Mouse (Mus musculus) spleen, adult 2 months (tissue): ENCODE results near the gene Mrpl2. TPM values are rescaled to one million over a fixed set of nuclear protein-coding genes. Genes with fewer than 3 reads are reported as not detected.

Experiments
- DNase-seq, 2 experiments: peaks; one replicate each; pipeline versions ENCODE4 v3.0.0 to v3.0.0-alpha.2; 2012 to 2021; ENCODE audit warnings: low spot score in 2 of 2, low read depth in 1 of 2
- H3K27ac ChIP-seq: fragments of 200-500 bp; 2 replicates; pipeline ENCODE4 v1.5.1; 2012; ENCODE audit warnings: low read length, inconsistent platforms; ENCODE audit not compliant: insufficient read depth
- H3K27me3 ChIP-seq: fragments of 200-500 bp; 2 replicates; pipeline ENCODE4 v1.6.1; 2012; ENCODE audit warnings: mild to moderate bottlenecking, moderate library complexity, low read length, inconsistent platforms; ENCODE audit not compliant: control insufficient read depth, insufficient read depth
- H3K36me3 ChIP-seq: fragments of 200-500 bp; 2 replicates; pipeline ENCODE4 v1.6.1; 2012; ENCODE audit warnings: mild to moderate bottlenecking, low read length, inconsistent platforms; ENCODE audit not compliant: control insufficient read depth, insufficient read depth
- H3K4me1 ChIP-seq: fragments of 200-500 bp; 2 replicates; pipeline ENCODE4 v1.6.1; 2011; ENCODE audit warnings: inconsistent platforms; ENCODE audit not compliant: control insufficient read depth, insufficient read depth, insufficient read length
- H3K4me3 ChIP-seq: fragments of 200-500 bp; 2 replicates; pipeline ENCODE4 v1.5.1; 2011; ENCODE audit warnings: mild to moderate bottlenecking, inconsistent platforms; ENCODE audit not compliant: insufficient read depth, insufficient read length; ENCODE audit errors: extremely low read depth
- CTCF ChIP-seq: fragments of 200-500 bp; IDR thresholded peaks from 2 replicates; pipeline ENCODE4 v1.5.1; 2011; ENCODE audit warnings: mild to moderate bottlenecking, inconsistent platforms; ENCODE audit not compliant: insufficient read depth, insufficient read length, insufficient replicate concordance; ENCODE audit errors: extremely low read depth
- POLR2A ChIP-seq: fragments of 200-500 bp; IDR thresholded peaks from 2 replicates; pipeline ENCODE4 v1.6.1; 2011; ENCODE audit warnings: low read depth, low read length, inconsistent platforms
- WGBS: fragments of 180-500 bp; shearing (Covaris S2); methylation state at CpG from one replicate; pipeline ENCODE4 v1.1.7; 2018; 5-methylcytosine and 5-hydroxymethylcytosine counted together
- polyA plus RNA-seq: library from polyadenylated mRNA; depleted of rRNA; stranded (reverse); fragments of >200 nt; gene quantifications from 2 replicates; pipeline ENCODE4 v1.2.3, GENCODE M21; 2012; rRNA removed

The Mrpl2 gene
- polyA plus RNA-seq, 1 experiment = 48.3 TPM

DNA sequence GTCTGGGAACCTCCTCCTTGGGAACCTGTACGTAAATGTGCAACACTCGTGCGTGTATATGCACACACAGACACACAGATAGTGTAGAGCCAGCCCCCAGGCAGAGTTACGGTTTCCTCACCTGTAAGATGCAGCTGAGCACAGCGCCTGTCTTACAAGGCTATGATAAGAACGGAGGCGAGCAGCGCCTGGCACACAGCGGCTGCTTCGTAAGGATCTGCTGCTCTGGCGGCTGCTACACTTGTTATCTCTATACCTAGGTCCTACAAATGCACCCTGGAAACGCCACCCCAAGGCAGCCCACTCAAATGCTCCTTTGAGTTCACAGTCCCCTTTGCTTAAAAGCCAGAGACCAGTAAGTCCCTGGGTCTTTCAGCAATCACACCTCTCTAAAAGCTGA is 44.6 kb downstream of the Mrpl2 start:
- WGBS = 85% methylated on average over 12 of the region's 12 CpGs
- Histone ChIP-seq H3K4me3 (no peak overlapping the region), H3K4me1 (no peaks in the 10 kb centered on the region), H3K27ac (no peak overlapping the region), H3K36me3 (peaks cover 11% of the 10 kb centered on the region), H3K27me3 (no peaks in the 10 kb centered on the region)
- TF ChIP-seq CTCF (no peak), POLR2A (no peak)
- no peak for DNase-seq

DNA sequence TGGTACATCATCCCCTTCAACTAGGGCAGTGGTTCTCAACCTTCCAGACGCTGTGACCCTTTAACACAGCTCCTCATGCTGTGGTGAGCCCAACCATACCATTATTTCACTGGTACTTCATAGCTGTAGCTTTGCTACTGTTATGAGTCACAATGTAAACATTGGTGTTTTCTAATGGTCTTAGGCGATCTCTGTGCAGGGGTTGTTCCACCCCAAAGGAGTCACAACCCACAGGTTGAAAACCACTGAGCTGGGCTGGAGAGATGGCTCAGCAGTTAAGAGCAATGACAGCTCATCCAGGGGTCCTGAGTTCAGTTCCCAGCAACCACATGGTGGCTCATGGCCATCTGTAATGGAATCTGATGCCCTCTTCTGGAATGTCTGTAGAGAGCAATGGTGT is 45.4 kb downstream of the Mrpl2 start:
- H3K4me3 ChIP-seq = no peak overlapping the region
- H3K36me3 ChIP-seq = peaks cover 5% of the 10 kb centered on the region
- WGBS = 96% methylated on average over 2 of the region's 2 CpGs
- DNase-seq = no peak
- TF ChIP-seq POLR2A (no peak), CTCF (no peak)
- no peak overlapping the region for H3K27ac ChIP-seq
- H3K4me1 ChIP-seq = no peaks in the 10 kb centered on the region
- H3K27me3 ChIP-seq = no peaks in the 10 kb centered on the region

DNA sequence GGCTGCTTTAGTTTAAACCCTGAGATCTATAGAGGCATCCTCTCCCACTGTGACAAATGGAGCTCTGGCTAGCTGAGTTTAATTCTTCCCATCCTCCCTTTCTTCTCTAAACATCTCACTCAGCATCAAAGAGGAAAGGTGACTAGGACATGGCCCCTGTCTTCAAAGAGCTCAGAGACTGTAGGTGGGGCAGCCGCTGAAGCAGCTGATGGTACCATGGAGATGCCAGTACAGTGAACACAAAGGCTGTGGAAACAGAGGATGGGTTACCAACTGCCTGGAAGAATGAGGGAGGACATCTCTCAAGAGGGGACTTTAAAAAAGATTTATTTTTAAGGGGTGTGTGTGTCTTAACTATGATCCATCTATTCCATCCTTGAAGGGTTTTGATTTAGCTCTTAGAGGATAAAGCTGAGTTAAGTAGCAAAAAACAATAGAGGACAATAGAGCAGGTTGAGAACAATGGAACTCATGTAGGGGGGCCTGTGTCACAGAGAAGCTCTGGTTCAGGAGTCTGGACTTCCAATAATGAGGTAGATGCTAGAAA is 48.6 kb downstream of the Mrpl2 start:
- Histone ChIP-seq H3K4me1 (no peaks in the 10 kb centered on the region), H3K4me3 (no peak overlapping the region), H3K27ac (no peak overlapping the region), H3K36me3 (peaks cover 4% of the 10 kb centered on the region), H3K27me3 (no peaks in the 10 kb centered on the region)
- no peak for DNase-seq
- 81% methylated on average over 1 of the region's 1 CpGs for WGBS
- TF ChIP-seq CTCF = no peak
- no peak for TF ChIP-seq POLR2A

DNA sequence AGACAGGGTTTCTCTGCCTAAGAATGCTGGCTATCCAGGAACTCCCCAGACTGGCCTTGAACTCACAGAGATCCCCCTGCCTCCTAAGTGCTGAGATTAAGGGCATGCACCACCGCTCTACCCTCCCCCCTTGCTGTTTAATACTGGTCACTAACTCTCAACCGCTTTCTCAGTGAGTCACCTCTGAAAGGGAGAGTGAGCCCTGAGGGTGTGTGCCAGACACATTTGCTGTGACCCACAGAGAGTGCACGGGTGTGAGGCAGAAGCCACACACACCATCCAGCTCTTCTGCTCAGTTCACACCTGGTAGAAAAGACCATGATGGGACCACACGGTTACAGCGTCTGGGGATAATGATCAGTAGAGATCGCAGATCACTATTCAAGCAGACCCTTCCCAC is 52.5 kb downstream of the Mrpl2 start:
- 91% methylated on average over 6 of the region's 6 CpGs for WGBS
- DNase-seq = no peak
- TF ChIP-seq POLR2A (no peak), CTCF (no peak)

DNA sequence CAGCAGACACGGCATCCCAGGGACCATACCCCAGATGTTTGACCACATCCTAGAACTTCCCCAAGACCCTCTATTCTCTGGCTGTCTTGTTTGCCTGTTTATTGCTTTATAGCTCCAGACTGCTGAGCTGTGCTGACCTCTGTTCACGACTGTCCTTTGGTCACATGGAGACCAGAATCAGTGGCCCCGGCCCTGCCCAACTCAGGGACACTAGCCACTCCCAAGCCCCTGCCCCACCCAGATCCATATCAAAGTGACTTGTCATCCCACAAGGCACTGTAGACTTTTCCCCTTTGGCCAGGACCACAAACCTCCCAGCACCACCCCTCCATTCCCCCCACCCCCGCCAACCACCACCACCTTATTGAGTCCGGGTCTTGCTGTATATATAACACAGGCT is 53.2 kb downstream of the Mrpl2 start:
- Histone ChIP-seq H3K4me1 (peaks cover 3% of the 10 kb centered on the region; the same call in 1 of the 2 replicates), H3K27me3 (no peaks in the 10 kb centered on the region), H3K4me3 (no peak overlapping the region), H3K27ac (no peak overlapping the region), H3K36me3 (peaks cover 2% of the 10 kb centered on the region)
- 87% methylated on average over 5 of the region's 5 CpGs for WGBS
- no peak for DNase-seq
- TF ChIP-seq CTCF (no peak), POLR2A (no peak)

More for the DNA sequence above, 52.5 kb downstream of the Mrpl2 start:
- no peaks in the 10 kb centered on the region; the same call in 1 of the 2 replicates for H3K4me1 ChIP-seq
- peaks cover 2% of the 10 kb centered on the region for H3K36me3 ChIP-seq
- no peak overlapping the region for H3K27ac ChIP-seq
- no peak overlapping the region for H3K4me3 ChIP-seq
- H3K27me3 ChIP-seq = no peaks in the 10 kb centered on the region

Other genes starting within 250 kb of the Mrpl2 start
- 8.9 and 10.0 TPM in 2 replicates for gene Crip3, start 217.3 kb upstream of the Mrpl2 start, polyA plus RNA-seq
- 0.07 TPM in 1 of 2 replicates, not detected in the other for gene Slc22a7, start 207.8 kb upstream of the Mrpl2 start, polyA plus RNA-seq
- gene Ttbk1, start 158.6 kb upstream of the Mrpl2 start, polyA plus RNA-seq = 0.82 and 0.89 TPM in 2 replicates
- 2.3 and 3.6 TPM in 2 replicates for gene Dnph1, start 149.5 kb upstream of the Mrpl2 start, polyA plus RNA-seq
- gene Cul9, start 99.8 kb upstream of the Mrpl2 start, polyA plus RNA-seq = 16.2 and 19.4 TPM in 2 replicates
- 146 and 226 TPM in 2 replicates for gene Srf, start 90.1 kb upstream of the Mrpl2 start, polyA plus RNA-seq
- gene Ptk7, start 16.7 kb upstream of the Mrpl2 start, polyA plus RNA-seq = 8.5 and 11.1 TPM in 2 replicates
- gene Klc4, start 207 bp upstream of the Mrpl2 start, polyA plus RNA-seq = 14.2 and 14.6 TPM in 2 replicates
- gene Cul7, start 4.1 kb downstream of the Mrpl2 start, polyA plus RNA-seq = 19.0 and 21.5 TPM in 2 replicates
- 25.8 and 32.8 TPM in 2 replicates for gene Rrp36, start 28.1 kb downstream of the Mrpl2 start, polyA plus RNA-seq
- 30.2 and 34.6 TPM in 2 replicates for gene Mea1, start 32.6 kb downstream of the Mrpl2 start, polyA plus RNA-seq
- 57.5 and 69.2 TPM in 2 replicates for gene Klhdc3, start 34.7 kb downstream of the Mrpl2 start, polyA plus RNA-seq
- gene Ppp2r5d, start 58.9 kb downstream of the Mrpl2 start, polyA plus RNA-seq = 28.8 and 34.2 TPM in 2 replicates
- 44.9 and 64.0 TPM in 2 replicates for gene Pex6, start 65.2 kb downstream of the Mrpl2 start, polyA plus RNA-seq
- gene Gnmt, start 82.9 kb downstream of the Mrpl2 start, polyA plus RNA-seq = 6.4 and 8.1 TPM in 2 replicates
- gene Cnpy3, start 106.0 kb downstream of the Mrpl2 start, polyA plus RNA-seq = 55.6 and 62.8 TPM in 2 replicates
- 0.08 and 0.20 TPM in 2 replicates for gene Ptcra, start 117.5 kb downstream of the Mrpl2 start, polyA plus RNA-seq
- 37.3 and 73.8 TPM in 2 replicates for gene 2310039H08Rik, start 126.4 kb downstream of the Mrpl2 start, polyA plus RNA-seq
- gene Rpl7l1, start 136.4 kb downstream of the Mrpl2 start, polyA plus RNA-seq = 13.7 and 14.0 TPM in 2 replicates
- 14.4 and 14.5 TPM in 2 replicates for gene Bicral, start 212.3 kb downstream of the Mrpl2 start, polyA plus RNA-seq
- gene Tbcc, start 244.5 kb downstream of the Mrpl2 start, polyA plus RNA-seq = 17.2 and 21.3 TPM in 2 replicates